Mouse (Mus musculus) neutrophil, adult 59 days (primary cell): ENCODE measurements around the gene Shisa8. TPM values are rescaled to one million over a fixed set of nuclear protein-coding genes. Genes with fewer than 3 reads are reported as not detected.

ENCODE experiments used
- total RNA-seq, 2 experiments: library from RNA; stranded (reverse); gene quantifications; 1 replicate in 1 of 2; 2 replicates in 1 of 2; pipeline ENCODE4 v1.2.4; 2023

Shisa8 gene
- under 1 TPM in 1 of 2 experiments, not detected in 1; 0.40 TPM for total RNA-seq

GRCm38 (mm10) chr15:82212752-82213063, at the start of gene Shisa8:
Gene Shisa8, minus strand, starts transcription at chr15:82212815.

DNA sequence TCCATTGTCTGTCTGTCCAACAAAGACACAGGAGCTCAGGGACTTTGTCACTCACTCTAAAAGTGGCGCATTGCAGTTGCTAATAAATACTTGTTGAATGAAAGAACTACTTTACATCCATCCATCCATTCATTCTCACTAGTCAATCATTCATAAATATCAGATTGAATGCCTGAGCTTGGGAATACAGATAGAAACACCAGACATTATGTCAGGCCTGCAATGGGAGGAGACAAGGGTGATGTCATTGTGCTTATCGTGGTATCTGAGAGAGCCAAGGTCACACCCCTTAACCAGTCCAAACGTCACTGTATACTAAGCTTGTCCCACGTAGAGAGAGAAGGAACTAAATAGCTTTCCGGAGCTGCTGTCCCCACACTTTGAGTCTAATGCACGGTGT, 39.5 kb upstream of the Shisa8 start, which contains the start of gene 1500009C09Rik:
Gene 1500009C09Rik (plus strand): TSS at position 301 of the 400 bp plus-strand sequence.

DNA sequence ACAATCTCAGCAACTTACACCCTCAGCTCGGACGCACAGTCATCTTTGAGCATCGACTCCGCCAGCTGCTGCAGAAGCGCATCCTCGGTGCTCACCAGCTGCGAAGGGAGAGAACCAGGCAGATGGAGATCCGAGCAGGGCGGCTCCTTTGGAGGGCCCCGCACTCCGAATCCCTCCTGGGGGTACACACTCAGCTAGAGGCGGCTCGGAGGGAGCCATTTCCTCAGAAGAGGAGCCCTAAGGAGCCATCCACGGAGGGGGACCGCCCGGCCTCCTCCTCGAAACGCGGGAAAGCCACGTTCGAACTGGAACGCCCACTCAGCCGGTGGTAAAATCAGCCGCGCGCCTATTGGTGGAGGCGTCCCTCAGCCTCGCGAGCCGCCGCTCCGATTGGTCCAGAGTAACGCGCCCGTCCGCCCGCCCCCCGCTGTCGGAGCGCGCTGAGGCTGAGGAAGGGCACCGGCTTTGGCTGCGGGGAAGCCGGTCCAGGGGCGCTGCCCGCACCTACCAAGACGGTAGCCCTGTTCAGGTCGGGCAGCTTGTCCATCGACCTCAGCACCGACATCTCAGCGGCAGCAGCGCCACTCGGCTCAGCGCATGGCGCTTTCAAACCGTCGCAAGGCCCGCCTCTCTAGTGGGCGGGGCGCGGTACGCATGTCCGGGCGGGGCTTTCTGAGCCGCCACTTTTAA, 31.6 kb upstream of the Shisa8 start, which contains the start of gene Cenpm:
Gene Cenpm (minus strand): TSS at position 634 of the 690 bp plus-strand sequence.

DNA sequence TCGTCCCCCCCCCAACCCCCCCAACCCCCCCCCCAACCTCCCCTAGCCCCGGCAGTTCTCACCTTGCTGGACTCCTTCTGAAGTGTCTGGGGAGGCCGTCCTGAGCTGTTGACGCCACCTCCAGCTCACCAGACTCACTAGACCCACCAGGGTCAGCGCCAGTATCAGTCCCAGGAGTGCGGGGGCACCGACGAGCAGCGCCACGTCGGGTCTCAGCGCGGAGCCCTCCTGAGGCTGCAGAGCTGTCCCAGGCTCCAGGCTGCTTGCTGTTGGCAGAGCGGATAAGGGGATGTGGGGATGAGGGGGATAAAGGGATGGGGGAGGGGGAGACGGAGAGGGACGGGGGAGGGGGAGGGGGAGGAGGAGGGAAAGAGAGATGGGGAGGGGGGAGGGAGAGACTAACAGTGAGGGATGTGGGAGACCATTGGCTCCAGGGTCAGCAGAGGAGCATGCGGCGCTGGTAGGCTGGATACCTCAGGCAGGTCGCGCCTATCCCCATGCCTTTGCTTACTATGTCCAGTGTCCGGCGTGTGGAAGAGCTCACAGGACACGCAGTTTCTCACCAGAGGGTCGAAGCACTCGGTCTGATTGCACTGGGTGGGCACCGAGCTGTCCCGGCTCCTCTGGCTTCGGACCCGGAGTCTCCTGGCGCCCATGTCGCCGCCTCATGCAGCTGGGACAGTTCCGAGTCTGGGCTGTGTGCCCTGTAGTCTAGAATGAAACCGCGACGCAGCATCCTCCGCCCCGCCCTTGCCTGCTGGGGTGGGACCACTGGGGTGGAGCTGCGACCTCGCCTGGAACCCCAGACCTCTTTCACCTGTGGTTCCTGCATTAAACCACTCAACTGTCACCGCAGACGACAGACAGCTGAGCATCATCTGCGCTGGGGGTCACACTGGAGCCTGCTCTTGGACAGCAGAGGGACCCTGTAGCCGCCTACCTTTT, 11.3 kb upstream of the Shisa8 start, which contains the start of gene Tnfrsf13c:
Gene Tnfrsf13c (minus strand): TSS at position 713 of the 945 bp plus-strand sequence.

Other genes with a start within 250 kb of the Shisa8 start
- not detected for gene 1700029P11Rik, start 232.3 kb downstream of the Shisa8 start, total RNA-seq
- 10 to 100 TPM; 20.8 to 29.1 TPM for gene Xrcc6, start 225.0 kb downstream of the Shisa8 start, total RNA-seq
- 10 to 100 TPM; 18.6 to 23.8 TPM for gene Desi1, start 179.0 kb downstream of the Shisa8 start, total RNA-seq
- 10 to 100 TPM; 44.8 to 47.4 TPM for gene Snu13, start 165.2 kb downstream of the Shisa8 start, total RNA-seq
- gene 4930407I10Rik, start 153.7 kb downstream of the Shisa8 start, total RNA-seq: not detected
- gene Mei1, start 142.8 kb downstream of the Shisa8 start, total RNA-seq: not detected
- gene Ccdc134, start 84.9 kb downstream of the Shisa8 start, total RNA-seq: 10 to 100 TPM; 11.2 to 12.7 TPM
- 10 to 100 TPM; 76.3 to 79.6 TPM for gene Srebf2, start 65.6 kb downstream of the Shisa8 start, total RNA-seq
- gene Tnfrsf13c, start 11.6 kb upstream of the Shisa8 start, total RNA-seq: 1 to 10 TPM; 1.8 to 4.3 TPM
- 10 to 100 TPM; 11.5 to 16.9 TPM for gene Cenpm, start 31.9 kb upstream of the Shisa8 start, total RNA-seq
- not detected for gene 1500009C09Rik, start 39.6 kb upstream of the Shisa8 start, total RNA-seq
- gene Sept3, start 62.1 kb upstream of the Shisa8 start, total RNA-seq: not detected
- under 1 TPM; 0.35 to 0.42 TPM for gene Wbp2nl, start 86.1 kb upstream of the Shisa8 start, total RNA-seq
- gene Naga, start 126.1 kb upstream of the Shisa8 start, total RNA-seq: 100 to 1,000 TPM in 1 of 2 experiments, 10 to 100 TPM in 1; 93.8 to 108 TPM
- 1 to 10 TPM; 1.8 to 2.8 TPM for gene Pheta2, start 126.1 kb upstream of the Shisa8 start, total RNA-seq
- gene Smdt1, start 126.1 kb upstream of the Shisa8 start, total RNA-seq: 100 to 1,000 TPM in 1 of 2 experiments, 10 to 100 TPM in 1; 83.7 to 103 TPM
- 10 to 100 TPM; 79.4 to 88.3 TPM for gene Ndufa6, start 141.5 kb upstream of the Shisa8 start, total RNA-seq
- 1 to 10 TPM in 1 of 2 experiments, under 1 TPM in 1; 0.99 to 1.5 TPM for gene Cyp2d22, start 167.4 kb upstream of the Shisa8 start, total RNA-seq
- gene Cyp2d11, start 181.2 kb upstream of the Shisa8 start, total RNA-seq: not detected
- gene Cyp2d10, start 194.4 kb upstream of the Shisa8 start, total RNA-seq: not detected
- gene Cyp2d9, start 220.6 kb upstream of the Shisa8 start, total RNA-seq: not detected